Mouse (Mus musculus): ENCODE measurements at regions not wholly inside any gene's neighbourhood (a gene's known extent, or its start where the extent isn't known, plus 50 kb on each side); places are given as distances from the start of the nearest gene placed in this dataset.

- TF ChIP-seq CTCF (IDR thresholded peaks at IDR 0.05; ENCODE audit: insufficient read depth, low read length) = no peak
- no peak for TF ChIP-seq POLR2A (IDR thresholded peaks at IDR 0.05; ENCODE audit: borderline replicate concordance, extremely low read depth, low read depth, low read length)
Measured at GRCm38 (mm10) chr1:43358191-43358590, 86.2 kb upstream of the Nck2 start.

All from lung, adult 2 months (tissue).